Mouse (Mus musculus) forebrain, embryonic 16.5 days (tissue): Measurements from ENCODE around the gene Olfr1373. TPM values are rescaled to one million over a fixed set of nuclear protein-coding genes. Genes with fewer than 3 reads are reported as not detected.

Experiments
- ATAC-seq: fragments of 200-750 bp; cut with Nextera tagmentation; 2 replicates; pipeline ENCODE4 v1.8.0; 2017; ENCODE audit warnings: mild to moderate bottlenecking, moderate library complexity
- H3K27ac ChIP-seq: fragments of 300-500 bp; sonication (generic); 2 replicates; pipeline ENCODE4 v1.5.1; 2014; ENCODE audit warnings: low read length, control low read depth
- H3K27me3 ChIP-seq: fragments of 300-500 bp; sonication (generic); replicated peaks from 2 replicates; pipeline ENCODE4 v1.6.1; 2014; ENCODE audit warnings: low read length; ENCODE audit not compliant: control insufficient read depth, insufficient read depth
- H3K36me3 ChIP-seq: fragments of 300-500 bp; sonication (generic); 2 replicates; pipeline ENCODE4 v1.6.1; 2014; ENCODE audit not compliant: control insufficient read depth, insufficient read depth
- H3K4me1 ChIP-seq: fragments of 300-500 bp; sonication (generic); replicated peaks from 2 replicates; pipeline ENCODE4 v1.6.1; 2014; ENCODE audit warnings: low read length; ENCODE audit not compliant: control insufficient read depth, insufficient read depth
- H3K4me2 ChIP-seq: fragments of 300-500 bp; sonication (generic); 2 replicates; pipeline ENCODE4 v1.6.1; 2014; ENCODE audit warnings: mild to moderate bottlenecking, low read length, control low read depth
- H3K4me3 ChIP-seq: fragments of 300-500 bp; sonication (generic); replicated peaks from 2 replicates; pipeline ENCODE4 v1.5.1; 2014; ENCODE audit warnings: mild to moderate bottlenecking, low read length, control low read depth
- H3K9ac ChIP-seq: fragments of 300-500 bp; sonication (generic); replicated peaks from 2 replicates; pipeline ENCODE4 v1.6.1; 2014; ENCODE audit warnings: low read depth, low read length, control low read depth
- H3K9me3 ChIP-seq: fragments of 300-500 bp; sonication (generic); 2 replicates; pipeline ENCODE4 v1.6.1; 2016; ENCODE audit warnings: low read length; ENCODE audit not compliant: control insufficient read depth
- WGBS: fragments of 180-500 bp; shearing (Covaris S2); extraction: QIAGEN DNeasy Blood & Tissue Kit; methylation state at CpG from one replicate; pipeline ENCODE4 v1.1.7; 2014; 5-methylcytosine and 5-hydroxymethylcytosine counted together
- microRNA-seq: library from miRNA; unstranded; fragments of <30 nt; microRNA quantifications from one replicate; pipeline ENCODE4, GENCODE M21; 2017
- polyA plus RNA-seq: library from polyadenylated mRNA; unstranded; fragments of >200 nt; fragmentation: Nextera tagmentation; extraction: Ambion mirVana; gene quantifications from 2 replicates; pipeline ENCODE4 v1.2.1, GENCODE M21; 2015

The Olfr1373 gene
- polyA plus RNA-seq, 1 experiment from 2014 or later: not detected

DNA sequence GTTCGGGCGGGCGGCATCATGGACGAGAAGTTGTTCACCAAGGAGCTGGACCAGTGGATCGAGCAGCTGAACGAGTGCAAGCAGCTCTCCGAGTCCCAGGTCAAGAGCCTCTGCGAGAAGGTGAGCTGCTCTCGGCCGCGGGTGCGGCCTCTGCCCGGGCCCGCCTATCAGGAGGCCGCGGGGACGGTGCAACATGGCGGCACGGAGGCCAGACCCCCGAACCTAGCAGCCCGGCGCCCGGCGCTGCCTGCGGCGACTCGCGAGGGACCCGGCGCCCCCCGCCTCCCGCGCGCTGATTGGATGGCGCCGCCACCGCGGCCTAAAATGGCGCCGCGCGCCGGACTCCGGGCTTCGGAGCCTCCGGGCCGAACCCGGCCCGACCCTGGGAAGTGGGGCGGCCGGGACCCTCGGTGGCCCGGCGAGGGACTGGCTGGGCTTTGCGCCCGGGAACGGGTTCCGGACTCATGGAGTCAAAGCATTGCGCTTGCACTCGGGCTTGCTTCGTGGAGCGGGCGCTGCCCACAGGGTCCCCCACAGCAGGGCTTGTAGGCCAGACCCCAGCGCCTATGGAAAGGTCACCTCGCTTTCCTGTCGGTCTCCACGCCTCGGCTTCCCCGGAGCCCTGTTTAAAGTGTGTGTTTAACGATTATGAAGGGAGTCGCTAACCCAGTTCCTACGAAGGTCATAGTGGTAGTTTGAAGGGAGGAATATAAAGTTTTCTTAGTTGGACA is 46.1 kb downstream of the Olfr1373 start:
- H3K27me3 ChIP-seq: no peaks in the 10 kb centered on the region
- H3K4me3 ChIP-seq: peak overlapping the region; percentile 94
- WGBS: under 1% methylated on average over 63 of the region's 72 CpGs
- H3K9me3 ChIP-seq: no peaks in the 10 kb centered on the region
- peak overlapping the region; percentile 99 for H3K27ac ChIP-seq
- peak; percentile 75 for ATAC-seq
- no peaks in the 10 kb centered on the region for H3K36me3 ChIP-seq
- H3K4me1 ChIP-seq: peaks cover 29% of the 10 kb centered on the region
- H3K4me2 ChIP-seq: peak overlapping the region; percentile 94
- H3K9ac ChIP-seq: peak overlapping the region; percentile 97

DNA sequence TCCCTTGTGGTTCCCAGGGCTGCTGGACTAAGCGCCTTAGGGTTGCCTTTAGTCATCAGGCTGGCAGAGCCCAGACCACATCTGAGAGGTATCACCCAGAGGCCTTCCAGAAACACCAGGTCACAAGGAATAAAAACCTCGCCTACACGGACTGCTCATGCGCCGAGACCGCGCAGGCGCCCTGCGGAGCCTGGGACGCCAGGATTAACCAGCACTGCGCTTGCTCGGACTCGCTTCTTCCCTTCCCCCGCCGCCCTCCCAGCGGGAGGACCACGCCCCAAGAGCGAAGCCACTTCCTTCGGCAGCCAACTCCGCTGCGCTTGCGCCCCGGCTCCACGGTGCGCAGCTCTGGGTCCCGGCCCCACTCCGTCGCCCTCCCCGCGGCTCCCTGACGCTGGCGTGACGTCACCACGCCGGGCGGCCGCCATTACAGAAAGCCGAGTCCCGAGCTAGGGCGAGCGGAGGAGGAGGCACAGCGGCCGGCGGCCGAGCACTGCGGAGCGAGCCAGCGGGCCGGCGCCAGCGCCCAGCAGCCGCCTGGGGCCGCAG is 46.9 kb downstream of the Olfr1373 start, which contains the start of gene Ppp2ca:
TSS of gene Ppp2ca (plus strand) at position 284 of the 549 bp plus-strand sequence.
- Histone ChIP-seq H3K9me3 (no peaks in the 10 kb centered on the region), H3K27ac (peak within 1 kb of the TSS; percentile 99), H3K4me3 (peak within 1 kb of the TSS; percentile 94), H3K36me3 (no peaks in the 10 kb centered on the region), H3K9ac (peak within 1 kb of the TSS; percentile 97), H3K27me3 (no peaks in the 10 kb centered on the region), H3K4me1 (peaks cover 27% of the 10 kb centered on the region), H3K4me2 (peak within 1 kb of the TSS; percentile 94)
- peak; percentile 98 for ATAC-seq
- WGBS: 0% methylated on average over 44 of the region's 53 CpGs

DNA sequence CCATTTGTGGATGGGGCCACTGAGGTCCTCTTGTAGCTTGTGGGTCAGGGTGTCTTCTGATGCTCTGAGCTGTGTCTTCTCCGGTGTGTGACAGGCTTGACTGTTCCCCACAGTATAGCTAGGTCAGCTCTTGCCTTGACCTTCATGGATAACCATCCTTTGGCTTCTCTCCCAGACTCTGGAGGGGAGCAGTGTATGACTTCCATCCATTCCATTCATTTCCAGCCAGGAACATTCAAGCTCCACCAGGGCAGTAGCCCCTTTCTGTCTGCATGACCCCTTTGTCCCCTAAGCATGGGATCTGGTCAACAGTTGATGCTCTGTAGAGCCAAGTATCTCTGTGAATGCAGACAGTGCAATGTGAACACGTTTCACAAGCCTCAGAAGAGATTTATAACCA is 47.7 kb downstream of the Olfr1373 start:
- no peaks in the 10 kb centered on the region for H3K27me3 ChIP-seq
- ATAC-seq: no peak
- H3K4me3 ChIP-seq: no peak overlapping the region; the same call in 1 of the 2 replicates
- no peaks in the 10 kb centered on the region for H3K9me3 ChIP-seq
- no peak overlapping the region; the same call in 1 of the 2 replicates for H3K27ac ChIP-seq
- no peak overlapping the region for H3K9ac ChIP-seq
- peaks cover 27% of the 10 kb centered on the region for H3K4me1 ChIP-seq
- H3K4me2 ChIP-seq: peak overlapping the region; percentile 79
- 83% methylated on average over 2 of the region's 2 CpGs for WGBS
- H3K36me3 ChIP-seq: no peaks in the 10 kb centered on the region

- peaks cover 26% of the 10 kb centered on the region for H3K4me1 ChIP-seq
- H3K36me3 ChIP-seq: no peaks in the 10 kb centered on the region
- H3K27me3 ChIP-seq: no peaks in the 10 kb centered on the region
- H3K9me3 ChIP-seq: no peaks in the 10 kb centered on the region
- no peak overlapping the region for H3K4me3 ChIP-seq
- ATAC-seq: no peak
- H3K4me2 ChIP-seq: no peak overlapping the region
- 79% methylated on average over 3 of the region's 3 CpGs for WGBS
- no peak overlapping the region for H3K27ac ChIP-seq
- no peak overlapping the region for H3K9ac ChIP-seq
Observed at GRCm38 (mm10) chr11:52097016-52097415, 48.3 kb downstream of the Olfr1373 start.

Small RNA genes lying within 50 kb of the gene (microRNA-seq; reads per million reads assigned to microRNA genes)
- gene Gm24157: not detected
- 23.1 reads per million, percentile 36 among the genes with 10 or more reads in this experiment for gene Mir3061

Other genes starting within 250 kb of the Olfr1373 start
- 119 TPM in 2 replicates for gene Cdkn2aipnl, start 177.9 kb downstream of the Olfr1373 start, polyA plus RNA-seq
- gene Ube2b, start 144.8 kb downstream of the Olfr1373 start, polyA plus RNA-seq: 279 and 306 TPM in 2 replicates
- gene Cdkl3, start 141.3 kb downstream of the Olfr1373 start, polyA plus RNA-seq: 27.0 and 27.1 TPM in 2 replicates
- gene Ppp2ca, start 46.8 kb downstream of the Olfr1373 start, polyA plus RNA-seq: 116 and 123 TPM in 2 replicates
- not detected in 2 replicates for gene Olfr1371, start 68.5 kb upstream of the Olfr1373 start, polyA plus RNA-seq
- gene Skp1a, start 86.5 kb upstream of the Olfr1373 start, polyA plus RNA-seq: 1,143 and 1,208 TPM in 2 replicates
- 2.7 and 4.8 TPM in 2 replicates for gene Tcf7, start 137.5 kb upstream of the Olfr1373 start, polyA plus RNA-seq
- gene Vdac1, start 215.3 kb upstream of the Olfr1373 start, polyA plus RNA-seq: 329 and 341 TPM in 2 replicates